Mouse (Mus musculus): ENCODE measurements around the gene Bpifa1. TPM values are rescaled to one million over a fixed set of nuclear protein-coding genes. Genes with fewer than 3 reads are reported as not detected.
A peak's percentile ranks its signal among the peaks of the same experiment; 100 is the strongest.
"Not testable (repeated sequence)": the region's sequence is repeated elsewhere in the genome, so short reads cannot be mapped to it uniquely, and the experiment has no call there.

The Bpifa1 gene
- total RNA-seq (2021): not detected
- long read RNA-seq, experiment 1: 0 reads
- long read RNA-seq, experiment 2: 0 reads

DNA sequence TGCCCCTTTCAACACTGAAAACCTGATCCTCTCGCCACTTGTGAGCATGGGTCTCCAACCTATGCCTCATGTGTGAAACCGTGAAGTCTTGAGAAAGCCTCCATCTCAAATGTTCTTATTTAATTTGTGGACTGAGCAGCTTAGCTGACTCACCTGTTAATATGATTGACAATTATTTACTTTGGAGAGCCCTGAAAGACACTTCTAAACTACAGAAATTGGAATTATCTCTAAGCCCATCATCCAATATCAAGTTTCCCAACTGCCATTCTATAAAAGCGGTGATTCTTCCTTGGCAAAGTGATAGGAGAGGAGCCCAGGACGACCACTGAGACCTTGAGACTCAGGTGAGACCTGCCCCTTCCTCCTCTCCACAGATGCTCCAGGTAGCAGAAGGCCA is at the start of gene Bpifa1:
Bpifa1 (plus strand) TSS at position 301 of the 400 bp plus-strand sequence.
- no peak for DNase-seq (ENCODE audit: low spot score in 2 of 2)

GRCm38 (mm10) chr2:154097734-154098133 is 44.9 kb upstream of the Bpifa1 start:
- no peak for DNase-seq (ENCODE audit: low spot score in 2 of 2)

GRCm38 (mm10) chr2:154117381-154117780 is 25.3 kb upstream of the Bpifa1 start:
- DNase-seq (ENCODE audit: low spot score in 2 of 2): no peak

DNA sequence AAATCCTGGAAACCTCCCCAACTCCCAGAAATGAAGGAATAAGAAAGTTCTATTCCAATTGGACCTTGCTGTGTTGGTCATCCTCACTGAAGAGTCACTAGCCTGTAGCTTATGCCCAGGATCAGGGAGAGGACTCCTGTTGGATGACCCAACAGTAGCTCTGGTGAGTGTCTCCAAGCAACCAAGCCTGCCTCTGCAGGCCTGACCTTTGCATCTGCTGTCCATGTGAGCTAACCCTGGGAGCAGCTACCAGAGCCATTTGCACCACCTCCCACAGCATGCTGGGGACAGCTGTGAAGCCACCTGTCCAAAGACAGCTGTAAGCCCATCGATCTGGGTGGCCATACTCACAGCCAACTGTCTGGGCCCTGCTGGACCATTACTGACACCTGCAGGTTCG is 12.6 kb upstream of the Bpifa1 start, which contains the start of gene Bpifa3:
Bpifa3 (plus strand) TSS at position 217 of the 400 bp plus-strand sequence.
- DNase-seq (ENCODE audit: low spot score in 2 of 2): no peak

- DNase-seq (ENCODE audit: low spot score in 2 of 2): no peak
These were observed 1.1 kb downstream of the Bpifa1 start for GRCm38 (mm10) chr2:154143735-154144134.

GRCm38 (mm10) chr2:154147496-154147895 is 4.8 kb downstream of the Bpifa1 start:
- no peak for DNase-seq (ENCODE audit: low spot score in 2 of 2)

DNA sequence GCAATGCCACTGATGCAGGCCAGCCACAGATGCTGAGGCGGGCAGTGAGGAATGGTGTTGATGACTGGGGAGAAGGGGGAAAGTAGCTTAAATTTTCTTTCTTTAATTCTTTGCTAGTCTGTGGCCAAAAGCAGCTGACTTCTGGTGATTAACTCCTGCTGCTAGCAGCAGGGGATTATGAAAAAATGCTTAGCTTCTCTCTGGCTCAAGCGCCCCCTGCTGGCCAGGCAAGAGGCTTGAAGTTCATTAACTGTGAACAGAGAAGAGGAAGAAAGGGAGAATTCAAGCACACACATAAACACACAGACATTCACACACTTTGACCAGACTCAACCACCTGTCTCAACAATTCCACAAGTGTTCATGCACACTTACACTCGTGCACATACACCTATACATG is 15.8 kb downstream of the Bpifa1 start:
- peak in 1 of 2 experiments; percentile 37 for DNase-seq (ENCODE audit: low spot score in 2 of 2)

- no peak for DNase-seq (ENCODE audit: low spot score in 2 of 2)
These were observed 19.6 kb downstream of the Bpifa1 start, which contains the start of gene Bpifa5 for GRCm38 (mm10) chr2:154162307-154162706. TSS of gene Bpifa5 (plus strand) at chr2:154162607.

DNA sequence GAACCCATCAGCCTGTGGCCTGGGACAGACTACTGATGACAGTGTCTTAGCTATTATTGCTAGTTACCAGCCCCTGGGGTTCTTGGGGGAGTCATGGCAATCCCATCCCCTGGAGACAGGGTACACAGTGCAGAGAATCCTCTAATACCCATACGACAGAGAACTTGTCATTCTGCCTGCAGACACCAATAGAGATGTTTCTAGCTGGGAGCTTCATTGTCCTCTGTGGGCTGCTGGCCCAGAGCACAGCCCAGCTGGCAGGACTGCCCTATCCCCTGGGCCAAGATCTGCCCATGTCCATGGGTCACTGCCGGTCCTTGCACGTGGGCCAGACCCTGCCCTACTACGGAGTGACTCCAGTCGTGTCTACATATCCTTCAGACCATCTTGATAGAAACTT is 20.6 kb downstream of the Bpifa1 start:
- DNase-seq (ENCODE audit: low spot score in 2 of 2): no peak

- DNase-seq (ENCODE audit: low spot score in 2 of 2): no peak
These were observed 26.5 kb downstream of the Bpifa1 start for GRCm38 (mm10) chr2:154169172-154169571.

GRCm38 (mm10) chr2:154171621-154172020 is 28.9 kb downstream of the Bpifa1 start:
- DNase-seq (ENCODE audit: low spot score in 2 of 2): no peak

GRCm38 (mm10) chr2:154173313-154173712 is 30.6 kb downstream of the Bpifa1 start:
- peak in 1 of 2 experiments; percentile 28 for DNase-seq (ENCODE audit: low spot score in 2 of 2)

DNA sequence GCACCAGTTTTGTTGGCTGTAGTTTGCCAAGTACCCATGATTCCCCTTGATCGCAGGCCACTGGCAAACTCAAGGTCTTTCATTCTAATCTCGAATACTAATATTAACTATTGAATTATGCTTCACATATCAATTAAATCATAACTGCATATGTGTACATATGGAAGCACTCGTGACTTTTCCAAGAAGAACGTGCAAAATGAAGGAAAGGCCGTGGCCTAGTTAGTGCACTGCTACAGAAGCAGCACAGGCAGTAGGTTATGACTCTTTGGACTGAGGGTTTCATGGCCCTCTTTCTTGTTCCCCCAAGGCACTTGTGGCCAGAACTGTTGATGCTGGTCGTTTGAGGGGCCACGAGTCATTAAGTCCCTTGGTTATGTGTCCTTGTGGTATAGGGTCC is 39.2 kb downstream of the Bpifa1 start:
- not testable (repeated sequence) for DNase-seq (ENCODE audit: low spot score in 2 of 2)

DNA sequence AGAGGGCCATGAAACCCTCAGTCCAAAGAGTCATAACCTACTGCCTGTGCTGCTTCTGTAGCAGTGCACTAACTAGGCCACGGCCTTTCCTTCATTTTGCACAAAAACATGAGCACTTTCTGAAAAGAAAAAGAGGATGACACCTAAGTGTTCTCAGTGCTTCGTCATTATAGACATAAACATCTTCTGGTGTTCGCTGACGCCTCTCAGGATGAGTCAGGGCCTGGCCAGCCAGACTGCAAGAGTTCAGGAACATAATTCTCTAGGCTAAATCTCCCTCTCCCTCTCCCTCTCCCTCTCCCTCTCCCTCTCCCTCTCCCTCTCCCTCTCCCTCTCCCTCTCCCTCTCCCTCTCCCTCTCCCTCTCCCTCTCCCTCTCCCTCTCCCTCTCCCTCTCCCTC is 40.4 kb downstream of the Bpifa1 start:
- not testable (repeated sequence) for DNase-seq (ENCODE audit: low spot score in 2 of 2)

DNA sequence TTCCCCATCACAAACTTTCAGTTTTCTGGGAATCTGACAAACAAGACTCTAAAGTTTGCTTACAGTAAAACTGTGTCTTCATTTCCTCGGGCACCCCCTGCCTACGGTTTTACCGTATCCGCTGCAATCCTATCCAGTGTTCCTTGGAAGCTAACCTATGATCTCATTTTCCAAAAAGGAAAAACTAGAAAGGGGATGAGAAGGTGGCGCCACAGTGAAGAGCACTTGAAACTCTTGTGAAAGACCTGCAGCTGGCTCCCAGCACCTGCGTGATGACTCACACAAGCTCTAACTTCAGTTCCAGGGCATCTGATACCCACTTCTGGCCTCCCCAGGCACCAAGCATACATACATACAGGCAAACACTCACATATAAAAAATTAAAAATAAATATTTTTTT is 42.6 kb downstream of the Bpifa1 start:
- DNase-seq (ENCODE audit: low spot score in 2 of 2): no peak

- DNase-seq (ENCODE audit: low spot score in 2 of 2): no peak
These were observed 43.1 kb downstream of the Bpifa1 start for GRCm38 (mm10) chr2:154185748-154186147.

DNA sequence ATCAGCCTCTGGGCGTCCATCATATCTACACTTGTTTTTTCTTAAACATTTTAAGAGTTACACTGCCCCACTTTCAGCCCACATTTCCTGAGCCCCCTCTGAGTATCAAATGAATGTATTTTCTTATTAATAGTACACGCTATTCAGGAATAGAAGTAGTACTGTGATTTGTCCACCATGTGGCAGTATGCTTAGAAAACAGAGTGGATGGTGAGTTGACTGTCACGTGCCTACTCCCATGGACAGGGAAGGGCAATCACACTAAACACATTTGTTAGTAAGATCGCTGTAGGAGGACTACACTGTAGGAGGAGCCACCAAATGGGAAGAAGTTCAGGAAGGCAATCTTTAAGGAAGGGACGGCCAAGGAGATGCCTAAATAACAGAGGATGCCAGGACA is 44.8 kb downstream of the Bpifa1 start:
- no peak for DNase-seq (ENCODE audit: low spot score in 2 of 2)

DNA sequence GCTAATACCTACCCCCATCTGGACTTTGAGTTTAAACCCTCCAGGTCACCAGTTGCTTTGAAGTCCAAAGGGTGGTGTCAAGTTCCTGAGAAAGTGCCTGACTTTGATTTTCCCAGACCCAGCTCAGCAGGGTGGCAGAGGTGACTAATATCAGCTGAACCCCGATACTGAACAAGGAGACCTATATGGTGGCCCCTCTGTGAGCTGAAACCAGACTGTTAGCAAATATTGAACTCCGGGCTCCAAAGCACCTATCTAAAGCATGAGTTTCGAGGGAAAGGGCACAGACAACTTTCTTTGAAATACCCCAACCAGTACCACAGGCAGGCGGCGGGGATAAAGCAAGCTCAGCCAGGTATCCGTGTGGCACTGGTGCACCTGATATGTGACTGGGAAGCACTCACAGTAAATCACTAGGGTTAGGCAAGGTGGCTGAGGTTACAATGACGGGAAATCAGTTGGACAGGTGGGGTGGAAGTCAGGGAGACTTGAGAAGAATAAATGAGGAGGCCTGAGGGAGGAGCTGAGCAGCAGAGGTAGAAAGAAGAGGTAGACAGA is 47.3 kb downstream of the Bpifa1 start:
- no peak for DNase-seq (ENCODE audit: low spot score in 2 of 2)

GRCm38 (mm10) chr2:154190546-154191258 is 48.0 kb downstream of the Bpifa1 start, which contains the start of gene Bpifb1:
TSS of gene Bpifb1 (plus strand) at chr2:154190818.
- no peak for DNase-seq (ENCODE audit: low spot score in 2 of 2)

- no peak for DNase-seq (ENCODE audit: low spot score in 2 of 2)
These were observed 49.5 kb downstream of the Bpifa1 start for GRCm38 (mm10) chr2:154192141-154192540.

DNA sequence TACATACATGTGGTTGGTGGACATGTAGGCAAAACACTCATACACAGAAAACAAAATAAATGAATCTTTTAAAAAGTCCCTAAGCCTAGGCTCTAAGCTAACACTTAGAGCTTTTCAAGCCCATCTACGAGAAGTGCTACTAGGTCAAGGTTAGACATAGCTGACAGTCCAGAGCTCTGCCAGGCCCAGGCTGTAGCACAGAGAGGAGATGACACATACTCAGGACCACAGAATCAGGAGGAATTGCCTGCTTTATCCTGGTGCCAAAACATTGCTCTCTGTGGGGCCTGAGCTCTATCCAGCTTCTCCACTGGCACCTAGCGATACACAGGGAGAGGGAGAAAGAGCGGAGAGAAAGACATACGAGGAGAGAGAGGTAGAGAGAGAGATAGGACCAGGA is 50.4 kb downstream of the Bpifa1 start:
- DNase-seq (ENCODE audit: low spot score in 2 of 2): no peak

DNA sequence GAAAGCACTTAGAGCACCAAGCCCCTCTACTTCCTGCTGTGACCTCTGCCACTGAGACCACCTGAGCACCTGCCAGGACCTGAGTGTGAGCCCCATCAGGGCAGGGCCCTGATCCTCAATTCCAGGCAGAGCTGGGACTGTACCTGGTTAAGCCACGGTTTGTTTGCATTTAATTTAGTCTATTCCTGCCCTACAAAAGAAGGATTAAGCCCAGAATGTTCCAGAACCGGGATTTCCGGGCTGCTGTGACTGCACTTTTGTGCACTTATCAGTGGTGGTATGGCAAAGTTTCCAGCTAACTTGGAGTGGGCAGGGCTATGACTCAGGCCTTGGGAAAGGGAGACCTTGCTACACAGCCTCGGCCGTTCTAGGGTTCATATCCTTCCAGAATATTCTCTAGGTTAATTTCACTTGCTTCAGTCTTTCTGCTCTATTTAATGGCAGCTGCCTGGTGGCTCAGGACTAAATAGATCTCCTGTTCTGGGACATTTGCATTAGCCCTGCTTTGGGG is 51.4 kb downstream of the Bpifa1 start:
- no peak for DNase-seq (ENCODE audit: low spot score in 2 of 2)
